Mouse (Mus musculus): Measurements from ENCODE around the gene Mymx.

- TF ChIP-seq EP300 (IDR thresholded peaks at IDR 0.05; ENCODE audit: low read length) (no peak), MYC (IDR thresholded peaks at IDR 0.05; ENCODE audit: low read depth, low read length) (0 out of 2 replicates have a peak, but pooled peaks have one; percentile 36), CTCF (conservative IDR thresholded peaks at IDR 0.05 in 1 of 2, IDR thresholded peaks at IDR 0.05 in 1 of 2; ENCODE audit: low read depth in 2 of 2, low read length in 2 of 2) (peak in 1 of 2 experiments; percentile 82; a peak in 2 of 4 replicates), MXI1 (IDR thresholded peaks at IDR 0.05; ENCODE audit: low read depth, low read length) (no peak), E2F4 (IDR thresholded peaks at IDR 0.05; ENCODE audit: insufficient replicate concordance, low read depth, low read length) (no peak), ZNF384 (IDR thresholded peaks at IDR 0.05; ENCODE audit: low read depth, low read length) (no peak), SIN3A (IDR thresholded peaks at IDR 0.05; ENCODE audit: low read length) (no peak), POLR2A (IDR thresholded peaks at IDR 0.05; ENCODE audit: low read depth, low read length) (no peak), ZC3H11A (IDR thresholded peaks at IDR 0.05; ENCODE audit: low read depth, low read length) (no peak), USF1 (IDR thresholded peaks at IDR 0.05; ENCODE audit: low read depth, low read length) (no peak), UBTF (IDR thresholded peaks at IDR 0.05; ENCODE audit: low read depth, low read length) (no peak), POLR2AphosphoS2 (IDR thresholded peaks at IDR 0.05; ENCODE audit: low read depth, low read length) (no peak), GABPA (IDR thresholded peaks at IDR 0.05; ENCODE audit: insufficient replicate concordance, low read depth, low read length) (no peak)
These were observed 28.2 kb upstream of the Mymx start for GRCm38 (mm10) chr17:45629861-45630694.

All from CH12.LX (cell line).